Mouse (Mus musculus) intestine, embryonic 15.5 days (tissue): ENCODE measurements at regions not wholly inside any gene's neighbourhood (a gene's known extent, or its start where the extent isn't known, plus 50 kb on each side); places are given as distances from the start of the nearest gene placed in this dataset.

Experiments
- ATAC-seq: fragments of 200-750 bp; cut with Nextera tagmentation; 2 replicates; pipeline ENCODE4 v1.8.0; 2017; ENCODE audit warnings: moderate TSS enrichment, moderate library complexity
- H3K27ac ChIP-seq: fragments of 300-500 bp; sonication (generic); 2 replicates; pipeline ENCODE4 v1.5.1; 2015; ENCODE audit warnings: mild to moderate bottlenecking, inconsistent platforms
- H3K27me3 ChIP-seq: fragments of 300-500 bp; sonication (generic); replicated peaks from 2 replicates; pipeline ENCODE4 v1.6.1; 2015; ENCODE audit warnings: inconsistent platforms
- H3K36me3 ChIP-seq: fragments of 300-500 bp; sonication (generic); 2 replicates; pipeline ENCODE4 v1.6.1; 2015; ENCODE audit warnings: inconsistent platforms
- H3K4me1 ChIP-seq: fragments of 300-500 bp; sonication (generic); replicated peaks from 2 replicates; pipeline ENCODE4 v1.6.1; 2015; ENCODE audit warnings: inconsistent platforms
- H3K4me2 ChIP-seq: fragments of 300-500 bp; sonication (generic); replicated peaks from 2 replicates; pipeline ENCODE4 v1.6.1; 2015; ENCODE audit warnings: mild to moderate bottlenecking, inconsistent platforms
- H3K4me3 ChIP-seq: fragments of 300-500 bp; sonication (generic); replicated peaks from 2 replicates; pipeline ENCODE4 v1.5.1; 2015; ENCODE audit warnings: inconsistent platforms
- H3K9ac ChIP-seq: fragments of 300-500 bp; sonication (generic); 2 replicates; pipeline ENCODE4 v1.6.1; 2015; ENCODE audit warnings: inconsistent platforms
- H3K9me3 ChIP-seq: fragments of 300-500 bp; sonication (generic); 2 replicates; pipeline ENCODE4 v1.6.1; 2016; ENCODE audit warnings: inconsistent platforms
- WGBS: fragments of 180-500 bp; shearing (Covaris S2); methylation state at CpG from one replicate; pipeline ENCODE4 v1.1.7; 2015; 5-methylcytosine and 5-hydroxymethylcytosine counted together

- WGBS: 41% methylated on average over 3 of the region's 3 CpGs
- H3K9ac ChIP-seq: no peak overlapping the region
- ATAC-seq: no peak
- H3K27ac ChIP-seq: no peak overlapping the region
- H3K4me2 ChIP-seq: no peak overlapping the region
- H3K4me3 ChIP-seq: no peak overlapping the region
- no peaks in the 10 kb centered on the region for H3K36me3 ChIP-seq
- no peaks in the 10 kb centered on the region for H3K27me3 ChIP-seq
- H3K4me1 ChIP-seq: peaks cover 6% of the 10 kb centered on the region; the same call in 1 of the 2 replicates
- H3K9me3 ChIP-seq: no peaks in the 10 kb centered on the region
These were observed 81.4 kb downstream of the Lhx2 start for GRCm38 (mm10) chr2:38420498-38420897.

- H3K4me3 ChIP-seq: no peak overlapping the region
- no peak overlapping the region for H3K27ac ChIP-seq
- no peak overlapping the region for H3K4me2 ChIP-seq
- 74% methylated on average over 3 of the region's 3 CpGs for WGBS
- no peak overlapping the region for H3K9ac ChIP-seq
- no peaks in the 10 kb centered on the region for H3K36me3 ChIP-seq
- H3K27me3 ChIP-seq: no peaks in the 10 kb centered on the region
- no peak for ATAC-seq
- H3K4me1 ChIP-seq: peaks cover 6% of the 10 kb centered on the region; the same call in 1 of the 2 replicates
- H3K9me3 ChIP-seq: no peaks in the 10 kb centered on the region
These were observed 83.3 kb downstream of the Lhx2 start for GRCm38 (mm10) chr2:38422406-38422805.

- WGBS: 36% methylated on average over 7 of the region's 7 CpGs
- Histone ChIP-seq H3K27ac (no peak overlapping the region), H3K9ac (no peak overlapping the region), H3K4me1 (peaks cover 6% of the 10 kb centered on the region; the same call in 1 of the 2 replicates), H3K4me2 (0 out of 2 replicates have a peak overlapping the region, but pooled peaks have one; percentile 17), H3K36me3 (no peaks in the 10 kb centered on the region), H3K4me3 (no peak overlapping the region), H3K27me3 (no peaks in the 10 kb centered on the region), H3K9me3 (no peaks in the 10 kb centered on the region)
- no peak for ATAC-seq
These were observed 84.8 kb downstream of the Lhx2 start for GRCm38 (mm10) chr2:38423886-38424277.

GRCm38 (mm10) chr2:38424278-38424931 lies 85.3 kb downstream of the Lhx2 start:
- 7% methylated on average over 21 of the region's 22 CpGs for WGBS
- ATAC-seq: no peak

GRCm38 (mm10) chr2:38424976-38425375 lies 85.9 kb downstream of the Lhx2 start:
- Histone ChIP-seq H3K4me2 (no peak overlapping the region), H3K4me1 (peaks cover 6% of the 10 kb centered on the region; the same call in 1 of the 2 replicates), H3K27me3 (no peaks in the 10 kb centered on the region), H3K4me3 (no peak overlapping the region), H3K9ac (no peak overlapping the region), H3K27ac (no peak overlapping the region), H3K36me3 (no peaks in the 10 kb centered on the region), H3K9me3 (no peaks in the 10 kb centered on the region)
- ATAC-seq: no peak; the same call in 1 of the 2 replicates
- WGBS: 27% methylated on average over 9 of the region's 9 CpGs

More at GRCm38 (mm10) chr2:38424278-38424931, 85.3 kb downstream of the Lhx2 start:
- Histone ChIP-seq H3K4me1 (peaks cover 6% of the 10 kb centered on the region; the same call in 1 of the 2 replicates), H3K27me3 (no peaks in the 10 kb centered on the region), H3K36me3 (no peaks in the 10 kb centered on the region), H3K9me3 (no peaks in the 10 kb centered on the region), H3K9ac (no peak overlapping the region), H3K4me3 (no peak overlapping the region), H3K27ac (no peak overlapping the region), H3K4me2 (0 out of 2 replicates have a peak overlapping the region, but pooled peaks have one; percentile 17)

DNA sequence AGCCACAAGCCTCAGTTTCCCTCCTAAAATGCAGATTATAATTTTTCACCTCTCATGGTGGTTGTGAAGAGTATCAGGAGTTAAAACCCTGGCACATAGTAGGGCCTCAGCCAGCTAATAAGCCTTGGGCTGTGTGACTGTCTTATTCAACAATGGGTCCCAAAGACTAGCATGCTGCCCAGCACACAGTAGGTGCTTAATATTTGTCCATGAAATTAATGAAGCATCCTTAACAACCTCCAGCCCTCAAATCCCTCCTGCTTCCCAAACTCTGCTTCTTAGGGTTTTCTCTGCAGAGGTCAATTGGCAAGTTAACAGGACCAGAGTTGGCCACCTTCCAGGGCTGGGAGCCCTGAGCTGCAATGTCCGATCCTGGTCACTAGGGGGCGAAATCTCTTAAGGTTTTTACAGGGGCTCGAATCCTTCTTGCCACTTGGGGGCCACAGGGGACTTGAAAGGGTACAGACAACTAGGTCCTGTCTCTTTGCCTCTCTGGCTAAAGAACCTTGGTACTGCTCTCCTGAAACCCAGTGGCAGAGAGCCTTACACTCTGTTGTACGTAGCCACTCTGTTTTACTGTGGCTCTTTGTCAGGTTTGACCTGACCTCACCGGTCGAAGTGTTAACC lies 81.6 kb upstream of the Nek6 start:
- ATAC-seq: peak; percentile 43; the same call in 1 of the 2 replicates
- H3K36me3 ChIP-seq: no peaks in the 10 kb centered on the region
- no peaks in the 10 kb centered on the region for H3K9me3 ChIP-seq
- no peak overlapping the region for H3K27ac ChIP-seq
- no peak overlapping the region for H3K9ac ChIP-seq
- no peak overlapping the region for H3K4me2 ChIP-seq
- H3K4me3 ChIP-seq: no peak overlapping the region
- H3K4me1 ChIP-seq: no peaks in the 10 kb centered on the region
- no peaks in the 10 kb centered on the region for H3K27me3 ChIP-seq
- 38% methylated on average over 6 of the region's 6 CpGs for WGBS

DNA sequence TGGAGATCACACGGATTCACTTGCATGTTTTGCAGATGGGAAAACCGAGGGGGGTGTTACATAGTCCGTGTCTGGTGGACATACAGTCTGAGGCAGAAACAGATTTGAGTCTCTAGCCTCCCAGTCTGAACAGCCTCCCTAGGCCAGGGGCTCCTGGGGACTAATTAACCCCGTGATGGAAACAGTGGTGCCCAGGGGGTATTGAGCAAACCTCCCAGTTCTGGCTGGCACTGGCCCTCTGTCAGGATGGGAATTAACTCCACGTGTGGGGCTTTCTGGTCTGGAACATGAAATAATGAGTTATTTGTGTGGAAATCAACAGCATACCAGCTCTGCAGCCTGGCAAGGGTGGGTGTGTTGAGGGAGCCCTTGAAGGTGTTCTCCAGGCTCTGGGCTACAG lies 79.9 kb upstream of the Nek6 start:
- no peak overlapping the region for H3K4me3 ChIP-seq
- ATAC-seq: no peak
- no peaks in the 10 kb centered on the region for H3K4me1 ChIP-seq
- H3K36me3 ChIP-seq: no peaks in the 10 kb centered on the region
- no peaks in the 10 kb centered on the region for H3K9me3 ChIP-seq
- H3K27ac ChIP-seq: no peak overlapping the region
- H3K27me3 ChIP-seq: no peaks in the 10 kb centered on the region
- no peak overlapping the region for H3K4me2 ChIP-seq
- 63% methylated on average over 5 of the region's 5 CpGs for WGBS
- no peak overlapping the region for H3K9ac ChIP-seq

DNA sequence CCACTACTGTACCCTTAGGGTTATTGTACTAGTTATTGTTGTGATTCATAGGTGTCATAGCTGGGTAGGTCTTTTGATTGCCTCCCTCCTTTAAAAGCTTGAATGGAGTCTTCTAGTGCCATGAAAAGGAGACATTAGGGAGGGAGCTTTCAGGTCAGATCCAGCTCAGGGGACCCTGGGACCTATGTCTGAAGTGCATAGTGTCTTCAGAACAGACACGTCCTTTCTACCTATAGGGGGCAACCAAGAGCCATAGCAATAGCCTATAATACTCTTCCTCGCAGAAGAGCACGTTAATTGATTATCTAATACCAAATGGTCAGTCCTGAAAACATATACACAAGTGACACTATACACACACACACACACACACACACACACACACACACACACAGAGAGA lies 77.7 kb upstream of the Nek6 start:
- H3K9me3 ChIP-seq: no peaks in the 10 kb centered on the region
- no peaks in the 10 kb centered on the region for H3K27me3 ChIP-seq
- no peak overlapping the region for H3K4me2 ChIP-seq
- 13% methylated on average over 3 of the region's 3 CpGs for WGBS
- no peak overlapping the region for H3K27ac ChIP-seq
- H3K4me1 ChIP-seq: no peaks in the 10 kb centered on the region
- H3K36me3 ChIP-seq: no peaks in the 10 kb centered on the region
- H3K4me3 ChIP-seq: no peak overlapping the region
- ATAC-seq: 0 out of 2 replicates have a peak, but pooled peaks have one; percentile 30
- H3K9ac ChIP-seq: no peak overlapping the region

- no peaks in the 10 kb centered on the region for H3K27me3 ChIP-seq
- H3K9ac ChIP-seq: no peak overlapping the region
- H3K27ac ChIP-seq: no peak overlapping the region
- H3K4me1 ChIP-seq: no peaks in the 10 kb centered on the region
- no peak overlapping the region for H3K4me3 ChIP-seq
- H3K4me2 ChIP-seq: no peak overlapping the region
- ATAC-seq: no peak
- no peaks in the 10 kb centered on the region for H3K36me3 ChIP-seq
- 68% methylated on average over 4 of the region's 4 CpGs for WGBS
- H3K9me3 ChIP-seq: no peaks in the 10 kb centered on the region
These were observed 74.7 kb upstream of the Nek6 start for GRCm38 (mm10) chr2:38436701-38437100.

GRCm38 (mm10) chr2:38439191-38439590 lies 72.3 kb upstream of the Nek6 start:
- no peak overlapping the region for H3K27ac ChIP-seq
- H3K27me3 ChIP-seq: no peaks in the 10 kb centered on the region
- no peaks in the 10 kb centered on the region for H3K36me3 ChIP-seq
- no peak overlapping the region for H3K4me3 ChIP-seq
- no peak for ATAC-seq
- 90% methylated on average over 6 of the region's 6 CpGs for WGBS
- H3K9me3 ChIP-seq: no peaks in the 10 kb centered on the region
- H3K9ac ChIP-seq: no peak overlapping the region
- no peaks in the 10 kb centered on the region for H3K4me1 ChIP-seq
- no peak overlapping the region for H3K4me2 ChIP-seq

- H3K4me3 ChIP-seq: no peak overlapping the region
- H3K9ac ChIP-seq: no peak overlapping the region
- WGBS: 76% methylated on average over 5 of the region's 5 CpGs
- no peak for ATAC-seq
- no peaks in the 10 kb centered on the region for H3K36me3 ChIP-seq
- H3K9me3 ChIP-seq: no peaks in the 10 kb centered on the region
- H3K4me1 ChIP-seq: no peaks in the 10 kb centered on the region
- no peak overlapping the region for H3K4me2 ChIP-seq
- H3K27ac ChIP-seq: no peak overlapping the region
- no peaks in the 10 kb centered on the region for H3K27me3 ChIP-seq
These were observed 71.5 kb upstream of the Nek6 start for GRCm38 (mm10) chr2:38439973-38440372.

DNA sequence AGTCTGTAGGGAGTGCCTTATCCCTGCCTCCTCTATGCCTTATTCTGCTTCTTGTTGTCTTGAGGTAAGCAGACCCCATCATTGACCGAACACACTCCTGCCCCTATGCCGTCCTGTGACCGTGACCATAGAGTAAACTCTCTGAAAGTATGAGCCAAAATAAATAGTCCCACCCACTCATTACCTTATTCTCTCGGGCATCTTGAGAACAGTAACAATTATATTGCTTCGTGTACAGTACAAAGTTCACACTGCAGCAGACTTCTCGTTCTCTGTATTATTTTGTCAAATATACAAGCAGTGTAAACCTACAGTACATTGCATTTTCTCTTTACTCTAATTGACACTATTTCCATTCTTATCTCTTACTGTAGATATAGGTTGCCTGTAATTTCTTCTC lies 62.4 kb upstream of the Nek6 start:
- no peaks in the 10 kb centered on the region for H3K27me3 ChIP-seq
- ATAC-seq: peak; percentile 81
- no peaks in the 10 kb centered on the region for H3K9me3 ChIP-seq
- 63% methylated on average over 6 of the region's 6 CpGs for WGBS
- no peak overlapping the region for H3K4me2 ChIP-seq
- no peak overlapping the region for H3K4me3 ChIP-seq
- no peaks in the 10 kb centered on the region for H3K4me1 ChIP-seq
- no peak overlapping the region for H3K27ac ChIP-seq
- no peak overlapping the region for H3K9ac ChIP-seq
- no peaks in the 10 kb centered on the region for H3K36me3 ChIP-seq

- H3K4me2 ChIP-seq: no peak overlapping the region
- H3K4me1 ChIP-seq: peaks cover 5% of the 10 kb centered on the region; the same call in 1 of the 2 replicates
- WGBS: 75% methylated on average over 3 of the region's 3 CpGs
- H3K9me3 ChIP-seq: no peaks in the 10 kb centered on the region
- no peaks in the 10 kb centered on the region; the same call in 1 of the 2 replicates for H3K27me3 ChIP-seq
- no peaks in the 10 kb centered on the region for H3K36me3 ChIP-seq
- H3K27ac ChIP-seq: no peak overlapping the region
- H3K9ac ChIP-seq: no peak overlapping the region
- no peak overlapping the region for H3K4me3 ChIP-seq
- no peak for ATAC-seq
These were observed 54.9 kb upstream of the Nek6 start for GRCm38 (mm10) chr2:38456571-38456970.
